Mouse (Mus musculus): Measurements from ENCODE around the gene Padi1. TPM values are rescaled to one million over a fixed set of nuclear protein-coding genes. Genes with fewer than 3 reads are reported as not detected.

The Padi1 gene
- polyA plus RNA-seq, 1 experiment from 2014 or later: 0.16 TPM

- H3K4me1 ChIP-seq: no peaks in the 10 kb centered on the region
- WGBS: 77% methylated on average over 7 of the region's 7 CpGs
- ATAC-seq (ENCODE audit: borderline replicate concordance, extremely low read depth, low FRiP score, low TSS enrichment): no peak
- no peaks in the 10 kb centered on the region for H3K9me3 ChIP-seq
- no peaks in the 10 kb centered on the region for H3K36me3 ChIP-seq
- no peaks in the 10 kb centered on the region for H3K27me3 ChIP-seq
- no peak overlapping the region for H3K9ac ChIP-seq
- no peak overlapping the region for H3K4me2 ChIP-seq
- H3K27ac ChIP-seq: no peak overlapping the region
- no peak overlapping the region for H3K4me3 ChIP-seq
Measured at GRCm38 (mm10) chr4:140792584-140792983, 53.0 kb downstream of the Padi1 start.

- Histone ChIP-seq H3K36me3 (no peaks in the 10 kb centered on the region), H3K4me3 (no peak overlapping the region), H3K4me1 (no peaks in the 10 kb centered on the region), H3K4me2 (no peak overlapping the region), H3K27me3 (no peaks in the 10 kb centered on the region), H3K9me3 (no peaks in the 10 kb centered on the region), H3K27ac (no peak overlapping the region), H3K9ac (no peak overlapping the region)
- 78% methylated on average over 16 of the region's 16 CpGs for WGBS
- no peak for ATAC-seq (ENCODE audit: borderline replicate concordance, extremely low read depth, low FRiP score, low TSS enrichment)
Measured at GRCm38 (mm10) chr4:140791071-140791470, 54.5 kb downstream of the Padi1 start.

GRCm38 (mm10) chr4:140789983-140790382 lies 55.6 kb downstream of the Padi1 start:
- H3K27me3 ChIP-seq: no peaks in the 10 kb centered on the region
- WGBS: 78% methylated on average over 4 of the region's 4 CpGs
- no peak overlapping the region for H3K9ac ChIP-seq
- H3K4me2 ChIP-seq: no peak overlapping the region
- H3K36me3 ChIP-seq: no peaks in the 10 kb centered on the region
- no peaks in the 10 kb centered on the region for H3K4me1 ChIP-seq
- no peaks in the 10 kb centered on the region for H3K9me3 ChIP-seq
- no peak for ATAC-seq (ENCODE audit: borderline replicate concordance, extremely low read depth, low FRiP score, low TSS enrichment)
- no peak overlapping the region for H3K27ac ChIP-seq
- no peak overlapping the region for H3K4me3 ChIP-seq

- ATAC-seq (ENCODE audit: borderline replicate concordance, extremely low read depth, low FRiP score, low TSS enrichment): no peak
- H3K27me3 ChIP-seq: no peaks in the 10 kb centered on the region
Measured at GRCm38 (mm10) chr4:140788983-140789382, 56.6 kb downstream of the Padi1 start.

GRCm38 (mm10) chr4:140788264-140788663 lies 57.3 kb downstream of the Padi1 start:
- H3K27ac ChIP-seq: no peak overlapping the region
- no peak overlapping the region for H3K4me2 ChIP-seq
- H3K27me3 ChIP-seq: no peaks in the 10 kb centered on the region
- no peaks in the 10 kb centered on the region for H3K4me1 ChIP-seq
- ATAC-seq (ENCODE audit: borderline replicate concordance, extremely low read depth, low FRiP score, low TSS enrichment): no peak
- H3K9me3 ChIP-seq: no peaks in the 10 kb centered on the region
- H3K9ac ChIP-seq: no peak overlapping the region
- no peak overlapping the region for H3K4me3 ChIP-seq
- H3K36me3 ChIP-seq: no peaks in the 10 kb centered on the region
- WGBS: 80% methylated on average over 6 of the region's 6 CpGs

More at GRCm38 (mm10) chr4:140788983-140789382, 56.6 kb downstream of the Padi1 start:
- no peaks in the 10 kb centered on the region for H3K4me1 ChIP-seq
- H3K9ac ChIP-seq: no peak overlapping the region
- H3K9me3 ChIP-seq: no peaks in the 10 kb centered on the region
- H3K4me2 ChIP-seq: no peak overlapping the region
- WGBS: 46% methylated on average over 6 of the region's 6 CpGs
- H3K4me3 ChIP-seq: no peak overlapping the region
- no peaks in the 10 kb centered on the region for H3K36me3 ChIP-seq
- no peak overlapping the region for H3K27ac ChIP-seq

GRCm38 (mm10) chr4:140787414-140787813 lies 58.2 kb downstream of the Padi1 start:
- no peak overlapping the region for H3K27ac ChIP-seq
- no peak overlapping the region for H3K4me2 ChIP-seq
- no peaks in the 10 kb centered on the region for H3K9me3 ChIP-seq
- no peak for ATAC-seq (ENCODE audit: borderline replicate concordance, extremely low read depth, low FRiP score, low TSS enrichment)
- H3K4me1 ChIP-seq: no peaks in the 10 kb centered on the region
- H3K4me3 ChIP-seq: no peak overlapping the region
- H3K36me3 ChIP-seq: no peaks in the 10 kb centered on the region
- H3K9ac ChIP-seq: no peak overlapping the region
- 47% methylated on average over 4 of the region's 4 CpGs for WGBS
- no peaks in the 10 kb centered on the region for H3K27me3 ChIP-seq

GRCm38 (mm10) chr4:140785217-140785616 lies 60.4 kb downstream of the Padi1 start:
- Histone ChIP-seq H3K4me1 (peaks cover 2% of the 10 kb centered on the region; the same call in 1 of the 2 replicates), H3K27ac (no peak overlapping the region), H3K4me2 (no peak overlapping the region), H3K9ac (no peak overlapping the region), H3K9me3 (no peaks in the 10 kb centered on the region), H3K27me3 (no peaks in the 10 kb centered on the region), H3K4me3 (no peak overlapping the region), H3K36me3 (no peaks in the 10 kb centered on the region)
- ATAC-seq (ENCODE audit: borderline replicate concordance, extremely low read depth, low FRiP score, low TSS enrichment): no peak
- WGBS: 74% methylated on average over 5 of the region's 5 CpGs

- no peak for ATAC-seq (ENCODE audit: borderline replicate concordance, extremely low read depth, low FRiP score, low TSS enrichment)
- no peak overlapping the region for H3K9ac ChIP-seq
- no peaks in the 10 kb centered on the region for H3K27me3 ChIP-seq
- H3K4me2 ChIP-seq: no peak overlapping the region
- H3K4me3 ChIP-seq: no peak overlapping the region
- no peak overlapping the region for H3K27ac ChIP-seq
- 87% methylated on average over 9 of the region's 9 CpGs for WGBS
- H3K4me1 ChIP-seq: peaks cover 8% of the 10 kb centered on the region; the same call in 1 of the 2 replicates
- no peaks in the 10 kb centered on the region for H3K9me3 ChIP-seq
- H3K36me3 ChIP-seq: no peaks in the 10 kb centered on the region
Measured at GRCm38 (mm10) chr4:140784292-140784945, 61.2 kb downstream of the Padi1 start.

GRCm38 (mm10) chr4:140782821-140783220 lies 62.8 kb downstream of the Padi1 start:
- no peaks in the 10 kb centered on the region for H3K36me3 ChIP-seq
- 80% methylated on average over 9 of the region's 9 CpGs for WGBS
- H3K9me3 ChIP-seq: no peaks in the 10 kb centered on the region
- H3K4me3 ChIP-seq: no peak overlapping the region
- no peak for ATAC-seq (ENCODE audit: borderline replicate concordance, extremely low read depth, low FRiP score, low TSS enrichment)
- no peak overlapping the region for H3K4me2 ChIP-seq
- no peak overlapping the region for H3K27ac ChIP-seq
- H3K4me1 ChIP-seq: peaks cover 8% of the 10 kb centered on the region; the same call in 1 of the 2 replicates
- no peak overlapping the region for H3K9ac ChIP-seq
- H3K27me3 ChIP-seq: no peaks in the 10 kb centered on the region

- Histone ChIP-seq H3K9ac (no peak overlapping the region), H3K4me1 (peaks cover 8% of the 10 kb centered on the region; the same call in 1 of the 2 replicates), H3K9me3 (no peaks in the 10 kb centered on the region), H3K36me3 (no peaks in the 10 kb centered on the region), H3K27ac (no peak overlapping the region), H3K4me2 (no peak overlapping the region), H3K27me3 (no peaks in the 10 kb centered on the region), H3K4me3 (no peak overlapping the region)
- 49% methylated on average over 14 of the region's 14 CpGs for WGBS
- ATAC-seq (ENCODE audit: borderline replicate concordance, extremely low read depth, low FRiP score, low TSS enrichment): no peak; the same call in 1 of the 2 replicates
Measured at GRCm38 (mm10) chr4:140780507-140780906, 65.1 kb downstream of the Padi1 start.

- H3K4me3 ChIP-seq: no peak overlapping the region
- WGBS: 12% methylated on average over 18 of the region's 19 CpGs
- peak; percentile 28 for ATAC-seq (ENCODE audit: borderline replicate concordance, extremely low read depth, low FRiP score, low TSS enrichment)
- H3K27me3 ChIP-seq: no peaks in the 10 kb centered on the region
- no peak overlapping the region for H3K27ac ChIP-seq
- peak overlapping the region; percentile 2; the same call in 1 of the 2 replicates for H3K4me2 ChIP-seq
- no peaks in the 10 kb centered on the region for H3K36me3 ChIP-seq
- H3K4me1 ChIP-seq: peaks cover 8% of the 10 kb centered on the region; the same call in 1 of the 2 replicates
- no peak overlapping the region for H3K9ac ChIP-seq
- no peaks in the 10 kb centered on the region for H3K9me3 ChIP-seq
Measured at GRCm38 (mm10) chr4:140779803-140780397, 65.7 kb downstream of the Padi1 start.

GRCm38 (mm10) chr4:140776623-140777022 lies 69.0 kb downstream of the Padi1 start:
- H3K27ac ChIP-seq: no peak overlapping the region
- H3K4me3 ChIP-seq: no peak overlapping the region
- H3K36me3 ChIP-seq: no peaks in the 10 kb centered on the region
- H3K4me2 ChIP-seq: no peak overlapping the region
- H3K27me3 ChIP-seq: no peaks in the 10 kb centered on the region
- H3K9me3 ChIP-seq: no peaks in the 10 kb centered on the region
- WGBS: 54% methylated on average over 13 of the region's 13 CpGs
- no peak for ATAC-seq (ENCODE audit: borderline replicate concordance, extremely low read depth, low FRiP score, low TSS enrichment)
- peaks cover 8% of the 10 kb centered on the region; the same call in 1 of the 2 replicates for H3K4me1 ChIP-seq
- no peak overlapping the region for H3K9ac ChIP-seq
